Mouse (Mus musculus) CH12.LX (cell line): ENCODE measurements at regions not wholly inside any gene's neighbourhood (a gene's known extent, or its start where the extent isn't known, plus 50 kb on each side); places are given as distances from the start of the nearest gene placed in this dataset.

Source experiments
- CTCF ChIP-seq, 2 experiments: IDR thresholded peaks in 1 of 2; conservative IDR thresholded peaks in 1 of 2; 2 replicates each; pipeline ENCODE4 v1.5.1; 2011 to 2012; ENCODE audit warnings: low read depth in 2 of 2, low read length in 2 of 2, improper control_type of control experiment in 1 of 2, inconsistent platforms in 1 of 2, mild to moderate bottlenecking in 1 of 2, moderate library complexity in 1 of 2
- E2F4 ChIP-seq: IDR thresholded peaks from 2 replicates; pipeline ENCODE4 v1.6.1; 2011; ENCODE audit warnings: low read depth, low read length, improper control_type of control experiment; ENCODE audit not compliant: insufficient replicate concordance
- EP300 ChIP-seq: IDR thresholded peaks from 2 replicates; pipeline ENCODE4 v1.6.1; 2011; ENCODE audit warnings: low read length, improper control_type of control experiment
- JUND ChIP-seq: conservative IDR thresholded peaks from 2 replicates; pipeline ENCODE4 v1.6.1; 2011; ENCODE audit warnings: low read depth, low read length, improper control_type of control experiment
- POLR2A ChIP-seq: IDR thresholded peaks from 2 replicates; pipeline ENCODE4 v1.6.1; 2011; ENCODE audit warnings: low read depth, mild to moderate bottlenecking, improper control_type of control experiment, low read length
- POLR2AphosphoS2 ChIP-seq: IDR thresholded peaks from 2 replicates; pipeline ENCODE4 v1.6.1; 2011; ENCODE audit warnings: low read depth, low read length, improper control_type of control experiment
- USF1 ChIP-seq: IDR thresholded peaks from 2 replicates; pipeline ENCODE4 v1.6.1; 2014; ENCODE audit warnings: low read depth, mild to moderate bottlenecking, inconsistent platforms, low read length, improper control_type of control experiment

DNA sequence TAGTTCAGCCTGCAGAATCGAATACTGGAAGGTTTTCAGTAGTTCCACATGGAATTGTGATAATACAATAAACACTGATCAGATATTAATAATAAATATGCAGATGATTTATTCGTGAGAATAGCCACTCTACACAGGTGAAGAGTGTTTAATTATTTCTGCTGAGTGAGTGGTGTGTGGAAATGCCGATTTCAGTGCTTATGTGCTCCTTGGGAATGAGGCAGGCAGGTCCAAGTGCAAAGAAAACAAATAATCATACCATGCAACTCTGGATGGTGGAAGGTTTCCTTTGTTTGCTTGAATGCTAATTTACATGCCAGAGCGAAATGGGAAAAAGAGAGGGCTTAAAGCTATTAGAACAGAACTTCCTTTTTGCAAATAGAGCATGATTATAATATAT, 528.6 kb downstream of the Cntn6 start:
- no peak for TF ChIP-seq POLR2A
- TF ChIP-seq CTCF (conservative IDR thresholded peaks at IDR 0.05 in 1 of 2, IDR thresholded peaks at IDR 0.05 in 1 of 2; ENCODE audit: low read depth in 2 of 2, low read length in 2 of 2): no peak
- no peak for TF ChIP-seq POLR2AphosphoS2
- TF ChIP-seq EP300: no peak
- no peak for TF ChIP-seq USF1
- no peak for TF ChIP-seq JUND
- TF ChIP-seq E2F4: no peak
